Comparison of ENCODE assay signal across 15 mouse cellular contexts in the genomic region with DNA sequence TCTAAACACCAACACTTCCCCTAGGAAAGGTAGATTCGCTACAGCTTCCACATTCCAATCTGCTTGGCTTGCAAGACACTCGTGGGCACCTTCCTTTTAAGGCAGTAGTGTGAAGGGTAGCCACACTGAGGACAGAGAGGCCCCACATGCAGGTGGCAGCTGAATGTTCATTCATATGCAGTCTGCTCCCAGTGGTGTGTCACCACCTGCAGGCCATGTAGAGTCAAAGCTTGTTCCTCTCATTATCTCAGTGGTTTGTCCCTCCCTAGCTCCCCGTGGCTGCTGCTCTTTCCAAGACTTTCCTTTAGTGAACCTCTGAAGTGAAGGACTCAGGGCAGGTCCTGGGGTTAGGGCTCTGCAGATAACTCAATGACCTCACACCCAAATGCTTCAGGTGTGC.
A peak's percentile ranks its signal among the peaks of the same experiment; 100 is the strongest.
DNase-seq lines count a peak whose midpoint lies in the region; ATAC-seq and TF ChIP-seq lines count a peak whose summit lies in the region.
"Had no signal": no experiment of that assay in that cellular context is flagged by ENCODE, and none has a peak within 500 bp of the region (broad histone marks: within the 10 kb centered on the region; RNA-seq: fewer than 3 reads in every experiment).

No protein-coding gene starts in this region.

- TF ChIP-seq RAD21 in MEL (IDR thresholded peaks at IDR 0.05; ENCODE audit: low read depth, low read length) = peak; percentile 17

- no peak for TF ChIP-seq POLR2A in MEL (IDR thresholded peaks at IDR 0.05; ENCODE audit: control insufficient read depth in 1 of 2, insufficient read depth in 1 of 2, low read depth in 1 of 2, low read length in 2 of 2, poor library complexity in 1 of 2)

- H3K27me3 ChIP-seq in heart, embryonic 11.5 days (ENCODE audit: control insufficient read depth, insufficient read depth, low read length) = no peaks in the 10 kb centered on the region
- H3K27me3 ChIP-seq in liver, embryonic 14.5 days (ENCODE audit: control insufficient read depth, insufficient read depth, low read length) = no peaks in the 10 kb centered on the region
- peaks cover 0 to 3% of the 10 kb centered on the region in 2 experiments; a peak in 1 of 4 replicates for H3K27me3 ChIP-seq in MEL (ENCODE audit: control insufficient read depth in 1 of 2, insufficient read depth in 2 of 2, low read length in 2 of 2)
- H3K27me3 ChIP-seq in intestine, embryonic 16.5 days (replicated peaks; ENCODE audit: control insufficient read depth, insufficient read depth, low read length) = no peaks in the 10 kb centered on the region
- no peaks in the 10 kb centered on the region for H3K27me3 ChIP-seq in midbrain, embryonic 11.5 days (ENCODE audit: control insufficient read depth, insufficient read depth, low read length)

- DNase-seq in heart, adult 11 months = peak; percentile 49
- DNase-seq in liver, embryonic 14.5 days (ENCODE audit: low read depth in 3 of 3, low spot score in 3 of 3) = no peak
- DNase-seq in liver (no peak), MEL (ENCODE audit: low read depth, low spot score) (peak; percentile 6)
- no peak for DNase-seq in midbrain, embryonic 11.5 days (ENCODE audit: low spot score, missing footprints)
- DNase-seq in left cerebral cortex, postnatal 14 days (ENCODE audit: low spot score in 2 of 2) = no peak
- DNase-seq: adrenal gland, postnatal 25 days; lung, adult 18-20 months; thymus, postnatal 4 days had no signal

- H3K79me2 ChIP-seq in MEL (ENCODE audit: control insufficient read depth, insufficient read depth, low read length, poor library complexity) = no peaks in the 10 kb centered on the region

- no peaks in the 10 kb centered on the region for H3K4me1 ChIP-seq in heart, embryonic 11.5 days (ENCODE audit: control insufficient read depth, insufficient read depth, low read length)
- H3K4me1 ChIP-seq in liver, embryonic 14.5 days (replicated peaks; ENCODE audit: control insufficient read depth in 2 of 2, insufficient read depth in 2 of 2, low read length in 1 of 2) = no peaks in the 10 kb centered on the region
- no peaks in the 10 kb centered on the region for H3K4me1 ChIP-seq in MEL (ENCODE audit: control insufficient read depth in 1 of 2, insufficient read depth in 2 of 2, low read length in 2 of 2)
- 0 out of 2 replicates have a peak, but pooled peaks cover 4% of the 10 kb centered on the region for H3K4me1 ChIP-seq in intestine, embryonic 16.5 days (ENCODE audit: control insufficient read depth, insufficient read depth, low read length)
- no peaks in the 10 kb centered on the region for H3K4me1 ChIP-seq in midbrain, embryonic 11.5 days (ENCODE audit: control insufficient read depth, insufficient read depth, low read length)

- no peaks in the 10 kb centered on the region for H3K36me3 ChIP-seq in heart, embryonic 11.5 days (ENCODE audit: control insufficient read depth, insufficient read depth, low read length)
- no peaks in the 10 kb centered on the region for H3K36me3 ChIP-seq in liver, embryonic 14.5 days (replicated peaks; ENCODE audit: control insufficient read depth, insufficient read depth, low read depth)
- no peaks in the 10 kb centered on the region for H3K36me3 ChIP-seq in MEL (ENCODE audit: control insufficient read depth in 1 of 2, insufficient read depth in 2 of 2, low read length in 2 of 2)
- H3K36me3 ChIP-seq in intestine, embryonic 16.5 days (ENCODE audit: control insufficient read depth, insufficient read depth, low read length) = no peaks in the 10 kb centered on the region
- H3K36me3 ChIP-seq in midbrain, embryonic 11.5 days (ENCODE audit: control insufficient read depth, insufficient read depth, low read length) = no peaks in the 10 kb centered on the region
- H3K36me3 ChIP-seq: heart, embryonic 13.5 days; limb, embryonic 10.5 days had no signal

- no peaks in the 10 kb centered on the region for H3K9me3 ChIP-seq in heart, embryonic 11.5 days (replicated peaks; ENCODE audit: control insufficient read depth, low read length)
- H3K9me3 ChIP-seq in liver, embryonic 14.5 days (ENCODE audit: control insufficient read depth, low read length) = no peaks in the 10 kb centered on the region
- H3K9me3 ChIP-seq in MEL (replicated peaks; ENCODE audit: insufficient read depth, low read length) = no peaks in the 10 kb centered on the region
- no peaks in the 10 kb centered on the region for H3K9me3 ChIP-seq in intestine, embryonic 16.5 days (ENCODE audit: control insufficient read depth, low read length)
- no peaks in the 10 kb centered on the region for H3K9me3 ChIP-seq in midbrain, embryonic 11.5 days (ENCODE audit: control insufficient read depth, low read length)
- H3K9me3 ChIP-seq: heart, embryonic 13.5 days; limb, embryonic 10.5 days had no signal

- TF ChIP-seq EP300 in liver, embryonic 14.5 days (IDR thresholded peaks at IDR 0.05; ENCODE audit: low read depth) = no peak
- TF ChIP-seq EP300 in MEL (IDR thresholded peaks at IDR 0.05; ENCODE audit: low read depth in 1 of 2, low read length in 2 of 2) = no peak

- WGBS in heart, embryonic 11.5 days (ENCODE audit: insufficient replicate concordance) = 21% methylated on average over 3 of the region's 3 CpGs
- WGBS in liver, embryonic 14.5 days (ENCODE audit: insufficient replicate concordance) = 20% methylated on average over 3 of the region's 3 CpGs
- 37% methylated on average over 3 of the region's 3 CpGs for WGBS in intestine, embryonic 16.5 days
- 27% methylated on average over 3 of the region's 3 CpGs for WGBS in midbrain, embryonic 11.5 days

- H3K27ac ChIP-seq in heart, embryonic 11.5 days (ENCODE audit: low read depth, low read length) = no peak overlapping the region
- H3K27ac ChIP-seq in liver, embryonic 14.5 days = no peak overlapping the region
- no peak overlapping the region for H3K27ac ChIP-seq in MEL (ENCODE audit: control insufficient read depth, low read depth, low read length)
- no peak overlapping the region for H3K27ac ChIP-seq in intestine, embryonic 16.5 days (ENCODE audit: low read length)
- no peak overlapping the region for H3K27ac ChIP-seq in midbrain, embryonic 11.5 days (ENCODE audit: low read depth, low read length)
- H3K27ac ChIP-seq: heart, embryonic 13.5 days; limb, embryonic 10.5 days had no signal

- ATAC-seq in heart, embryonic 11.5 days (replicated peaks; ENCODE audit: insufficient number of reproducible peaks, low FRiP score, low TSS enrichment) = no peak
- no peak for ATAC-seq in liver, embryonic 14.5 days (ENCODE audit: insufficient read depth)
- 0 out of 2 replicates have a peak, but pooled peaks have one; percentile 28 for ATAC-seq in intestine, embryonic 16.5 days
- no peak for ATAC-seq in midbrain, embryonic 11.5 days (ENCODE audit: low FRiP score)
- ATAC-seq: CD4-positive, CD25-positive, alpha-beta regulatory T cell, adult 4 months had no signal

- TF ChIP-seq CTCF in liver, embryonic 14.5 days (IDR thresholded peaks at IDR 0.05; ENCODE audit: low read depth) = peak; percentile 55
- TF ChIP-seq CTCF in MEL (IDR thresholded peaks at IDR 0.05 in 2 of 3, conservative IDR thresholded peaks at IDR 0.05 in 1 of 3; ENCODE audit: control insufficient read depth in 1 of 3, insufficient read depth in 1 of 3, low read depth in 2 of 3, low read length in 3 of 3, poor library complexity in 1 of 3, severe bottlenecking in 1 of 3) = peak in 2 of 3 experiments; percentile 9 to 24; a peak in 2 of 6 replicates

- intact Hi-C loops in left cerebral cortex, postnatal 14 days (cut with DNase I) = no loop called here

- no peak overlapping the region for H3K4me3 ChIP-seq in heart, embryonic 11.5 days (ENCODE audit: low read depth, low read length)
- H3K4me3 ChIP-seq in liver, embryonic 14.5 days (ENCODE audit: insufficient read depth in 1 of 2, low read depth in 2 of 2, low read length in 2 of 2) = no peak overlapping the region
- no peak overlapping the region for H3K4me3 ChIP-seq in MEL (ENCODE audit: control insufficient read depth in 1 of 2, insufficient read depth in 1 of 2, low read depth in 2 of 2, low read length in 2 of 2)
- no peak overlapping the region for H3K4me3 ChIP-seq in intestine, embryonic 16.5 days (ENCODE audit: low read length)
- no peak overlapping the region for H3K4me3 ChIP-seq in midbrain, embryonic 11.5 days (ENCODE audit: low read depth, low read length)
- H3K4me3 ChIP-seq: erythroblast, embryonic 14.5 days; heart, embryonic 13.5 days; limb, embryonic 10.5 days had no signal

- H3K9ac ChIP-seq in heart, embryonic 11.5 days (ENCODE audit: low read depth, low read length) = no peak overlapping the region
- H3K9ac ChIP-seq in liver, embryonic 14.5 days (replicated peaks) = no peak overlapping the region
- H3K9ac ChIP-seq in MEL (ENCODE audit: control insufficient read depth, low read depth, low read length, poor library complexity, severe bottlenecking) = no peak overlapping the region
- no peak overlapping the region for H3K9ac ChIP-seq in intestine, embryonic 16.5 days (ENCODE audit: low read depth, low read length)
- no peak overlapping the region for H3K9ac ChIP-seq in midbrain, embryonic 11.5 days (ENCODE audit: low read length)
- H3K9ac ChIP-seq: heart, embryonic 13.5 days had no signal

- H3K4me2 ChIP-seq in heart, embryonic 11.5 days = no peak overlapping the region
- no peak overlapping the region for H3K4me2 ChIP-seq in liver, embryonic 14.5 days (ENCODE audit: low read depth)
- H3K4me2 ChIP-seq in intestine, embryonic 16.5 days (ENCODE audit: low read depth, low read length) = no peak overlapping the region
- H3K4me2 ChIP-seq in midbrain, embryonic 11.5 days = no peak overlapping the region
- H3K4me2 ChIP-seq: heart, embryonic 13.5 days had no signal

TF ChIP-seq in MEL, 35 proteins besides CTCF, POLR2A, EP300 and RAD21:
- TF ChIP-seq SMC3 (IDR thresholded peaks at IDR 0.05; ENCODE audit: low read depth, low read length) (peak; percentile 30), USF2 (IDR thresholded peaks at IDR 0.05; ENCODE audit: borderline replicate concordance in 1 of 2, insufficient read depth in 1 of 2, low read depth in 1 of 2, low read length in 2 of 2) (no peak)

Comparison
In these comparisons a context has a peak if more than half of its experiments do, and no peak if none do; other contexts are left out.
1. DNase-seq: peak in heart, adult 11 months (single experiment) and MEL (single experiment); none in liver, embryonic 14.5 days (0 of 3), liver (single experiment), midbrain, embryonic 11.5 days (single experiment) and left cerebral cortex, postnatal 14 days (0 of 2).